18 mouse cellular contexts compared by ENCODE assay signal in the genomic region with DNA sequence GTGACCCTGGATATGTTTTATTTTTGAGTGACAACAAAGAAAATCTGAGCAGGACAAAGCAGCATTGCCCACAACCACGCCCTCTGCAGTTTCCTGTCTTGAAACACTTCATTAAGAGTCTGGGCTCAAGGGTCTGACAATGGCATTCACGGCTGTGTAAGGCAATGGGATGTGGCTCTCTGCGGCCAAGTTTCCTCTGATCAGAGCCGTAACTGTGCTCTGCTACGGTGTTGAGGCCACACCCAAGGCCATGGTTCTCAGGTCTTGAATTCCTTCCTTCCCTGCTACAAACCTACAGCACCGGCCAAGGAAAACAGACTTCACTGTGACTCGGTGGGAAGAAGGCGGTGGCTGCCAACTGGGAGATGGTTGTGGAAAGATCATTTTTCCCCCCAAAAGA.
A peak's percentile ranks its signal among the peaks of the same experiment; 100 is the strongest.
DNase-seq lines count a peak whose midpoint lies in the region; ATAC-seq and TF ChIP-seq lines count a peak whose summit lies in the region.
"Had no signal": no experiment of that assay in that cellular context is flagged by ENCODE, and none has a peak within 500 bp of the region (broad histone marks: within the 10 kb centered on the region; RNA-seq: fewer than 3 reads in every experiment).

No protein-coding gene starts in this region.

- H3K27ac ChIP-seq in stomach, embryonic 15.5 days, result no peak overlapping the region
- H3K27ac ChIP-seq in stomach, postnatal 0 days (replicated peaks), result no peak overlapping the region
- peak overlapping the region; percentile 43; the same call in 1 of the 2 replicates for H3K27ac ChIP-seq in heart, embryonic 11.5 days (ENCODE audit: low read depth, low read length)
- H3K27ac ChIP-seq in limb, embryonic 10.5 days, result peak overlapping the region; percentile 30; the same call in 1 of the 2 replicates
- no peak overlapping the region for H3K27ac ChIP-seq in midbrain, embryonic 11.5 days (ENCODE audit: low read depth, low read length)
- H3K27ac ChIP-seq: embryonic facial prominence, embryonic 15.5 days; forebrain, embryonic 15.5 days; hindbrain, embryonic 10.5 days; neural tube, embryonic 12.5 days had no signal

- H3K4me2 ChIP-seq in stomach, embryonic 15.5 days, result no peak overlapping the region
- H3K4me2 ChIP-seq in stomach, postnatal 0 days (replicated peaks; ENCODE audit: low read depth), result no peak overlapping the region
- no peak overlapping the region for H3K4me2 ChIP-seq in heart, embryonic 11.5 days
- peak overlapping the region; percentile 9 for H3K4me2 ChIP-seq in myocyte (ENCODE audit: low read depth)
- H3K4me2 ChIP-seq in midbrain, embryonic 11.5 days, result no peak overlapping the region
- H3K4me2 ChIP-seq: embryonic facial prominence, embryonic 15.5 days; forebrain, embryonic 15.5 days; liver, embryonic 11.5 days; neural tube, embryonic 12.5 days had no signal

- TF ChIP-seq POLR2A in myocyte (IDR thresholded peaks at IDR 0.05; ENCODE audit: insufficient read length, low read depth), result no peak

- DNase-seq in stomach, postnatal 0 days (ENCODE audit: low spot score), result no peak
- no peak for DNase-seq in limb, embryonic 10.5 days (ENCODE audit: low spot score)
- no peak for DNase-seq in layer of hippocampus, postnatal 10 days (ENCODE audit: low spot score in 2 of 2)
- no peak for DNase-seq in midbrain, embryonic 11.5 days (ENCODE audit: low spot score, missing footprints)
- DNase-seq in cerebellum, postnatal 4 days (ENCODE audit: low spot score in 2 of 2), result no peak
- DNase-seq: adrenal gland, postnatal 25 days; cerebellum, postnatal 14 days; kidney, adult 18-20 months; thymus, postnatal 25 days had no signal

- 0 out of 2 replicates have a peak, but pooled peaks have one; percentile 47 for ATAC-seq in stomach, embryonic 15.5 days (ENCODE audit: insufficient read depth, low FRiP score, low read depth)
- ATAC-seq in stomach, postnatal 0 days (ENCODE audit: low FRiP score, low TSS enrichment), result no peak
- 0 out of 2 replicates have a peak, but pooled peaks have one; percentile 49 for ATAC-seq in heart, embryonic 11.5 days (replicated peaks; ENCODE audit: insufficient number of reproducible peaks, low FRiP score, low TSS enrichment)
- ATAC-seq in midbrain, embryonic 11.5 days (ENCODE audit: low FRiP score), result no peak
- ATAC-seq: forebrain, embryonic 15.5 days; midbrain, embryonic 16.5 days had no signal

- no peak overlapping the region for H3ac ChIP-seq in myocyte (ENCODE audit: control insufficient read depth, insufficient read length)

- 48% methylated on average over 8 of the region's 8 CpGs for WGBS in stomach, embryonic 15.5 days
- 38% methylated on average over 8 of the region's 8 CpGs for WGBS in stomach, postnatal 0 days
- 56% methylated on average over 8 of the region's 8 CpGs for WGBS in heart, embryonic 11.5 days (ENCODE audit: insufficient replicate concordance)
- 75% methylated on average over 8 of the region's 8 CpGs for WGBS in limb, embryonic 10.5 days
- WGBS in midbrain, embryonic 11.5 days, result 72% methylated on average over 8 of the region's 8 CpGs

- TF ChIP-seq EP300 in stomach, postnatal 0 days (optimal IDR thresholded peaks at IDR 0.05), result no peak

- H3K27me3 ChIP-seq in stomach, embryonic 15.5 days (replicated peaks), result no peaks in the 10 kb centered on the region
- H3K27me3 ChIP-seq in stomach, postnatal 0 days (ENCODE audit: control insufficient read depth, insufficient read depth, low read length), result no peaks in the 10 kb centered on the region
- no peaks in the 10 kb centered on the region for H3K27me3 ChIP-seq in heart, embryonic 11.5 days (ENCODE audit: control insufficient read depth, insufficient read depth, low read length)
- no peaks in the 10 kb centered on the region for H3K27me3 ChIP-seq in limb, embryonic 10.5 days (ENCODE audit: low read depth, poor library complexity, severe bottlenecking)
- H3K27me3 ChIP-seq in myocyte (ENCODE audit: control insufficient read depth, insufficient read depth, insufficient read length), result no peaks in the 10 kb centered on the region
- no peaks in the 10 kb centered on the region for H3K27me3 ChIP-seq in midbrain, embryonic 11.5 days (ENCODE audit: control insufficient read depth, insufficient read depth, low read length)
- H3K27me3 ChIP-seq: embryonic facial prominence, embryonic 15.5 days; forebrain, embryonic 15.5 days; neural tube, embryonic 12.5 days had no signal

- H3K79me2 ChIP-seq in myocyte (ENCODE audit: control insufficient read depth, insufficient read depth), result no peaks in the 10 kb centered on the region

- no peaks in the 10 kb centered on the region for H3K9me3 ChIP-seq in stomach, embryonic 15.5 days
- H3K9me3 ChIP-seq in stomach, postnatal 0 days (ENCODE audit: control insufficient read depth, low read length), result no peaks in the 10 kb centered on the region
- no peaks in the 10 kb centered on the region for H3K9me3 ChIP-seq in heart, embryonic 11.5 days (replicated peaks; ENCODE audit: control insufficient read depth, low read length)
- no peaks in the 10 kb centered on the region for H3K9me3 ChIP-seq in limb, embryonic 10.5 days (replicated peaks)
- H3K9me3 ChIP-seq in midbrain, embryonic 11.5 days (ENCODE audit: control insufficient read depth, low read length), result no peaks in the 10 kb centered on the region
- H3K9me3 ChIP-seq: embryonic facial prominence, embryonic 15.5 days; forebrain, embryonic 15.5 days; hindbrain, embryonic 10.5 days; neural tube, embryonic 12.5 days had no signal

- TF ChIP-seq CTCF in stomach, postnatal 0 days (IDR thresholded peaks at IDR 0.05; ENCODE audit: low read depth), result no peak

- no peak overlapping the region for H3K9ac ChIP-seq in stomach, embryonic 15.5 days
- no peak overlapping the region for H3K9ac ChIP-seq in stomach, postnatal 0 days (ENCODE audit: low read length)
- no peak overlapping the region for H3K9ac ChIP-seq in heart, embryonic 11.5 days (ENCODE audit: low read depth, low read length)
- no peak overlapping the region for H3K9ac ChIP-seq in midbrain, embryonic 11.5 days (ENCODE audit: low read length)
- H3K9ac ChIP-seq: embryonic facial prominence, embryonic 15.5 days; forebrain, embryonic 15.5 days; neural tube, embryonic 12.5 days had no signal

- H3K4me3 ChIP-seq in stomach, embryonic 15.5 days (replicated peaks), result no peak overlapping the region
- H3K4me3 ChIP-seq in stomach, postnatal 0 days (ENCODE audit: low read depth, low read length), result no peak overlapping the region
- H3K4me3 ChIP-seq in heart, embryonic 11.5 days (ENCODE audit: low read depth, low read length), result no peak overlapping the region
- no peak overlapping the region for H3K4me3 ChIP-seq in limb, embryonic 10.5 days
- no peak overlapping the region for H3K4me3 ChIP-seq in myocyte
- no peak overlapping the region for H3K4me3 ChIP-seq in midbrain, embryonic 11.5 days (ENCODE audit: low read depth, low read length)
- H3K4me3 ChIP-seq: embryonic facial prominence, embryonic 15.5 days; forebrain, embryonic 15.5 days; hindbrain, embryonic 10.5 days; neural tube, embryonic 12.5 days had no signal

- H3K4me1 ChIP-seq in stomach, embryonic 15.5 days, result no peaks in the 10 kb centered on the region
- H3K4me1 ChIP-seq in stomach, postnatal 0 days (replicated peaks; ENCODE audit: control insufficient read depth, insufficient read depth), result no peaks in the 10 kb centered on the region
- no peaks in the 10 kb centered on the region for H3K4me1 ChIP-seq in heart, embryonic 11.5 days (ENCODE audit: control insufficient read depth, insufficient read depth, low read length)
- H3K4me1 ChIP-seq in limb, embryonic 10.5 days, result peaks cover 9% of the 10 kb centered on the region
- no peaks in the 10 kb centered on the region for H3K4me1 ChIP-seq in midbrain, embryonic 11.5 days (ENCODE audit: control insufficient read depth, insufficient read depth, low read length)
- H3K4me1 ChIP-seq: forebrain, embryonic 15.5 days; neural tube, embryonic 12.5 days had no signal

- H3K36me3 ChIP-seq in stomach, embryonic 15.5 days, result no peaks in the 10 kb centered on the region
- H3K36me3 ChIP-seq in stomach, postnatal 0 days (ENCODE audit: control insufficient read depth, insufficient read depth, low read length), result no peaks in the 10 kb centered on the region
- no peaks in the 10 kb centered on the region for H3K36me3 ChIP-seq in heart, embryonic 11.5 days (ENCODE audit: control insufficient read depth, insufficient read depth, low read length)
- H3K36me3 ChIP-seq in limb, embryonic 10.5 days, result no peaks in the 10 kb centered on the region
- no peaks in the 10 kb centered on the region for H3K36me3 ChIP-seq in myocyte (ENCODE audit: control insufficient read depth, insufficient read depth)
- no peaks in the 10 kb centered on the region for H3K36me3 ChIP-seq in midbrain, embryonic 11.5 days (ENCODE audit: control insufficient read depth, insufficient read depth, low read length)
- H3K36me3 ChIP-seq: embryonic facial prominence, embryonic 15.5 days; forebrain, embryonic 15.5 days; hindbrain, embryonic 10.5 days; neural tube, embryonic 12.5 days had no signal

TF ChIP-seq in myocyte, 11 proteins besides CTCF, POLR2A, EP300 and RAD21:
- no peak for TF ChIP-seq REST (IDR thresholded peaks at IDR 0.05; ENCODE audit: insufficient read depth, insufficient read length)
- TF ChIP-seq MYOG (IDR thresholded peaks at IDR 0.05; ENCODE audit: control insufficient read depth in 1 of 3, insufficient read depth in 1 of 3, insufficient read length in 2 of 3, low read depth in 2 of 3), result no peak
- TF ChIP-seq MAX (IDR thresholded peaks at IDR 0.05; ENCODE audit: low read depth), result no peak
- TF ChIP-seq TCF3 (IDR thresholded peaks at IDR 0.05; ENCODE audit: insufficient read length, low read depth), result no peak
- no peak for TF ChIP-seq POLR2AphosphoS2 (IDR thresholded peaks at IDR 0.05; ENCODE audit: insufficient read length, low read depth)
- no peak for TF ChIP-seq TCF12 (IDR thresholded peaks at IDR 0.05; ENCODE audit: insufficient read depth, poor library complexity, severe bottlenecking)
- no peak for TF ChIP-seq SRF (IDR thresholded peaks at IDR 0.05; ENCODE audit: control insufficient read depth, insufficient read length, low read depth)
- no peak for TF ChIP-seq CEBPB (IDR thresholded peaks at IDR 0.05; ENCODE audit: insufficient read depth, poor library complexity, severe bottlenecking)

Comparison
In these comparisons a context has a peak if more than half of its experiments do, and no peak if none do; other contexts are left out.
1. ATAC-seq: peak in stomach, embryonic 15.5 days (single experiment) and heart, embryonic 11.5 days (single experiment); none in stomach, postnatal 0 days (single experiment) and midbrain, embryonic 11.5 days (single experiment).
2. H3K27ac ChIP-seq: peak in heart, embryonic 11.5 days (single experiment) and limb, embryonic 10.5 days (single experiment); none in stomach, embryonic 15.5 days (single experiment), stomach, postnatal 0 days (single experiment) and midbrain, embryonic 11.5 days (single experiment).